Mouse (Mus musculus): ENCODE measurements around the gene Ttc8. TPM values are rescaled to one million over a fixed set of nuclear protein-coding genes. Genes with fewer than 3 reads are reported as not detected.

Gene Ttc8
- 0.24 and 0.30 TPM in 2 replicates for polyA plus RNA-seq (2012; ENCODE audit: low replicate concordance)

GRCm38 (mm10) chr12:98920194-98920991 is at the start of gene Ttc8:
Gene Ttc8, plus strand, starts transcription at chr12:98920574.

GRCm38 (mm10) chr12:98900881-98901801 is 19.2 kb upstream of the Ttc8 start, which contains the start of gene Eml5:
Gene Eml5, minus strand, starts transcription at chr12:98901484.

Other genes with a start within 250 kb of the Ttc8 start
- 0.29 and 2.5 TPM in 2 replicates for gene Ptpn21, start 183.2 kb upstream of the Ttc8 start, polyA plus RNA-seq (2012; ENCODE audit: low replicate concordance)
- 10.6 and 12.8 TPM in 2 replicates for gene Zc3h14, start 173.6 kb upstream of the Ttc8 start, polyA plus RNA-seq (2012; ENCODE audit: low replicate concordance)
- gene Eml5, start 19.1 kb upstream of the Ttc8 start, polyA plus RNA-seq (2012; ENCODE audit: low replicate concordance) = 0.12 and 0.44 TPM in 2 replicates